Mouse (Mus musculus) megakaryocyte-erythroid progenitor cell, adult 5 weeks (primary cell): Measurements from ENCODE around the gene Slamf1. TPM values are rescaled to one million over a fixed set of nuclear protein-coding genes. Genes with fewer than 3 reads are reported as not detected.

ENCODE experiments used
- polyA plus RNA-seq: library from polyadenylated mRNA; stranded (reverse); fragments of >175 nt; gene quantifications from 2 replicates; pipeline ENCODE4 v1.2.3, GENCODE M21; 2012

The Slamf1 gene
- 0.28 and 0.68 TPM in 2 replicates for polyA plus RNA-seq

GRCm38 (mm10) chr1:171766898-171767297 is at the start of gene Slamf1:
Gene Slamf1 (plus strand): TSS chr1:171767127.

GRCm38 (mm10) chr1:171839488-171839887 is 72.6 kb downstream of the Slamf1 start, which contains the start of gene Cd84:
Gene Cd84 (plus strand): TSS chr1:171839697.

Other genes starting within 250 kb of the Slamf1 start
- gene Itln1, start 231.8 kb upstream of the Slamf1 start, polyA plus RNA-seq = not detected in 2 replicates
- gene Cd244a, start 207.9 kb upstream of the Slamf1 start, polyA plus RNA-seq = 0.43 TPM in 2 replicates
- 4.5 TPM in 2 replicates for gene Ly9, start 159.7 kb upstream of the Slamf1 start, polyA plus RNA-seq
- 0.39 and 0.48 TPM in 2 replicates for gene Slamf7, start 114.1 kb upstream of the Slamf1 start, polyA plus RNA-seq
- 5.6 and 6.1 TPM in 2 replicates for gene Cd48, start 85.1 kb upstream of the Slamf1 start, polyA plus RNA-seq
- 2.0 and 2.2 TPM in 2 replicates for gene Cd84, start 72.6 kb downstream of the Slamf1 start, polyA plus RNA-seq
- gene Gm10521, start 128.5 kb downstream of the Slamf1 start, polyA plus RNA-seq = 0.26 and 0.49 TPM in 2 replicates
- 0.06 and 0.23 TPM in 2 replicates for gene Slamf6, start 150.4 kb downstream of the Slamf1 start, polyA plus RNA-seq